Mouse (Mus musculus): ENCODE data around the gene Chrne. TPM values are rescaled to one million over a fixed set of nuclear protein-coding genes. Genes with fewer than 3 reads are reported as not detected.

Chrne gene
- polyA plus RNA-seq, 1 experiment from 2014 or later: not detected

GRCm38 (mm10) chr11:70641241-70641640 lies 22.2 kb upstream of the Chrne start:
- Histone ChIP-seq H3K9me3 (ENCODE audit: control insufficient read depth, low read depth, low read length) (no peaks in the 10 kb centered on the region), H3K9ac (replicated peaks; ENCODE audit: low read depth, low read length) (no peak overlapping the region), H3K4me3 (ENCODE audit: low read depth, low read length) (no peak overlapping the region), H3K27ac (ENCODE audit: low read length) (no peak overlapping the region), H3K27me3 (ENCODE audit: control insufficient read depth, insufficient read depth, low read length) (no peaks in the 10 kb centered on the region), H3K4me2 (replicated peaks; ENCODE audit: low read depth, low read length) (no peak overlapping the region), H3K4me1 (ENCODE audit: control insufficient read depth, insufficient read depth, low read length) (peaks cover 9% of the 10 kb centered on the region), H3K36me3 (ENCODE audit: control insufficient read depth, insufficient read depth, low read length) (peaks cover 17% of the 10 kb centered on the region; the same call in 1 of the 2 replicates)
- ATAC-seq (ENCODE audit: insufficient number of reproducible peaks, insufficient read depth, low FRiP score, low read depth): no peak
- WGBS: 83% methylated on average over 7 of the region's 7 CpGs

- Histone ChIP-seq H3K27me3 (ENCODE audit: control insufficient read depth, insufficient read depth, low read length) (no peaks in the 10 kb centered on the region), H3K4me3 (ENCODE audit: low read depth, low read length) (no peak overlapping the region), H3K9me3 (ENCODE audit: control insufficient read depth, low read depth, low read length) (no peaks in the 10 kb centered on the region), H3K4me2 (replicated peaks; ENCODE audit: low read depth, low read length) (no peak overlapping the region), H3K36me3 (ENCODE audit: control insufficient read depth, insufficient read depth, low read length) (peaks cover 10% of the 10 kb centered on the region; the same call in 1 of the 2 replicates), H3K27ac (ENCODE audit: low read length) (no peak overlapping the region), H3K4me1 (ENCODE audit: control insufficient read depth, insufficient read depth, low read length) (no peaks in the 10 kb centered on the region), H3K9ac (replicated peaks; ENCODE audit: low read depth, low read length) (no peak overlapping the region)
- WGBS: 87% methylated on average over 8 of the region's 8 CpGs
- no peak for ATAC-seq (ENCODE audit: insufficient number of reproducible peaks, insufficient read depth, low FRiP score, low read depth)
These were observed 21.0 kb upstream of the Chrne start for GRCm38 (mm10) chr11:70639976-70640375.

DNA sequence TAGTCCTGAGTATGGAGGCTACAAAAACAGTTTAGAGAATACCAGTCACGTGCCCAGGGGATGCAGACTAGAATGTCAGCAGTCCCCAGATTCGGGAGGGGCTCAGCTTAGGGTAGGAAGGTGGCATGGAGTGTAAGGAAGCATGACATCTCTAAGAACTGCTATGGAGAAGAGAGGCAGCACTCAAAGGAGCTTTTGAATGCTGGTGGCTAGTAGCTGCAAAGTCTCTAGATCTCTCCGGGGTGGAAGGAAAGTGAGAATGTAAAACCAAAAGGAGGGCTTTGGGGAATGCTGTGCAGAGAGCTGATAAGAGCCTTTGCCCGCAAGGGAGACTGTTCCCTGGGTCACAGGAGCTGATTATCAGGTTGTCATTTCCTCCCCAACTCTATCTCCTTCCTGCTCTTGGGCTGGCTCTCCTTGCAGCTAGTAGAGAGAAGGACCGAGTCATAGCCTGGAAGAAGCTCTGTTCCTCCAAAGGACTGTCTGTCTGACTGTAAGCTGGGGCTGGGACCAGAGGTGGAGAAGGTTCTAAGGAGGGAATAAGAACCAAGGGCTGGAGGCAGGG lies 19.8 kb upstream of the Chrne start, which contains the start of gene Gp1ba:
Gp1ba (plus strand) TSS at position 409 of the 565 bp plus-strand sequence.
- Histone ChIP-seq H3K9me3 (ENCODE audit: control insufficient read depth, low read depth, low read length) (no peaks in the 10 kb centered on the region), H3K27me3 (ENCODE audit: control insufficient read depth, insufficient read depth, low read length) (no peaks in the 10 kb centered on the region), H3K4me3 (ENCODE audit: low read depth, low read length) (no peak within 1 kb of the TSS), H3K36me3 (ENCODE audit: control insufficient read depth, insufficient read depth, low read length) (peaks cover 4% of the 10 kb centered on the region; the same call in 1 of the 2 replicates), H3K9ac (replicated peaks; ENCODE audit: low read depth, low read length) (no peak within 1 kb of the TSS), H3K27ac (ENCODE audit: low read length) (no peak within 1 kb of the TSS), H3K4me1 (ENCODE audit: control insufficient read depth, insufficient read depth, low read length) (no peaks in the 10 kb centered on the region), H3K4me2 (replicated peaks; ENCODE audit: low read depth, low read length) (no peak within 1 kb of the TSS)
- no peak for ATAC-seq (ENCODE audit: insufficient number of reproducible peaks, insufficient read depth, low FRiP score, low read depth)
- WGBS: 20% methylated on average over 5 of the region's 5 CpGs

- Histone ChIP-seq H3K4me3 (ENCODE audit: low read depth, low read length) (no peak overlapping the region), H3K9me3 (ENCODE audit: control insufficient read depth, low read depth, low read length) (no peaks in the 10 kb centered on the region), H3K4me1 (ENCODE audit: control insufficient read depth, insufficient read depth, low read length) (no peaks in the 10 kb centered on the region), H3K36me3 (ENCODE audit: control insufficient read depth, insufficient read depth, low read length) (peaks cover 4% of the 10 kb centered on the region; the same call in 1 of the 2 replicates), H3K9ac (replicated peaks; ENCODE audit: low read depth, low read length) (no peak overlapping the region), H3K27me3 (ENCODE audit: control insufficient read depth, insufficient read depth, low read length) (no peaks in the 10 kb centered on the region), H3K27ac (ENCODE audit: low read length) (no peak overlapping the region), H3K4me2 (replicated peaks; ENCODE audit: low read depth, low read length) (no peak overlapping the region)
- WGBS: 87% methylated on average over 1 of the region's 1 CpGs
- no peak for ATAC-seq (ENCODE audit: insufficient number of reproducible peaks, insufficient read depth, low FRiP score, low read depth)
These were observed 19.3 kb upstream of the Chrne start for GRCm38 (mm10) chr11:70638293-70638692.

- H3K4me1 ChIP-seq (ENCODE audit: control insufficient read depth, insufficient read depth, low read length): no peaks in the 10 kb centered on the region
- H3K36me3 ChIP-seq (ENCODE audit: control insufficient read depth, insufficient read depth, low read length): no peaks in the 10 kb centered on the region; the same call in 1 of the 2 replicates
- ATAC-seq (ENCODE audit: insufficient number of reproducible peaks, insufficient read depth, low FRiP score, low read depth): no peak
- 89% methylated on average over 1 of the region's 1 CpGs for WGBS
- no peak overlapping the region for H3K9ac ChIP-seq (replicated peaks; ENCODE audit: low read depth, low read length)
- H3K27ac ChIP-seq (ENCODE audit: low read length): no peak overlapping the region
- H3K9me3 ChIP-seq (ENCODE audit: control insufficient read depth, low read depth, low read length): no peaks in the 10 kb centered on the region
- H3K4me3 ChIP-seq (ENCODE audit: low read depth, low read length): no peak overlapping the region
- no peak overlapping the region for H3K4me2 ChIP-seq (replicated peaks; ENCODE audit: low read depth, low read length)
- no peaks in the 10 kb centered on the region for H3K27me3 ChIP-seq (ENCODE audit: control insufficient read depth, insufficient read depth, low read length)
These were observed 18.7 kb upstream of the Chrne start for GRCm38 (mm10) chr11:70637764-70638163.

GRCm38 (mm10) chr11:70635601-70636000 lies 16.6 kb upstream of the Chrne start:
- Histone ChIP-seq H3K36me3 (ENCODE audit: control insufficient read depth, insufficient read depth, low read length) (no peaks in the 10 kb centered on the region), H3K9me3 (ENCODE audit: control insufficient read depth, low read depth, low read length) (no peaks in the 10 kb centered on the region), H3K4me2 (replicated peaks; ENCODE audit: low read depth, low read length) (no peak overlapping the region), H3K9ac (replicated peaks; ENCODE audit: low read depth, low read length) (no peak overlapping the region), H3K27ac (ENCODE audit: low read length) (no peak overlapping the region), H3K4me3 (ENCODE audit: low read depth, low read length) (no peak overlapping the region), H3K27me3 (ENCODE audit: control insufficient read depth, insufficient read depth, low read length) (no peaks in the 10 kb centered on the region), H3K4me1 (ENCODE audit: control insufficient read depth, insufficient read depth, low read length) (no peaks in the 10 kb centered on the region)
- WGBS: 76% methylated on average over 4 of the region's 4 CpGs
- ATAC-seq (ENCODE audit: insufficient number of reproducible peaks, insufficient read depth, low FRiP score, low read depth): no peak

DNA sequence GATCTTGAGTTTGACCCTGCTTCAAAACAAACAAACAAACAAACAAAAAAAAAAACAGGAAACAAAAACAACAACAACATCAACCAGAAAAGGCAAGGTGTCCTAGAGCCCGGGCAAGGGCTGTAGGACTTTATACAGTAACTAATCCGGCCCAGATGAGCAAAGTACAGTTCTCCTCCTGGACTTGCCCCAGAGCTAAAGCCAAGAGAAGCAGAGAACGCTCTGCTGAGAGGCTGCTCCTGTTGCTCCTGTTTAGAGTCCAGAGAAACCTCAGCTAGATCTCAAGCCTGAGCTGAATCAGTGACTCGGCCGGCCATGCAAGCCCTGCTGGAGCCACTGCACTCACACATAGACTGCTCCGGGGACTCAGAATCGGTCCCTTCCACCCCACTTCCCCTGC lies 11.1 kb upstream of the Chrne start:
- Histone ChIP-seq H3K4me1 (ENCODE audit: control insufficient read depth, insufficient read depth, low read length) (no peaks in the 10 kb centered on the region), H3K4me2 (replicated peaks; ENCODE audit: low read depth, low read length) (no peak overlapping the region), H3K4me3 (ENCODE audit: low read depth, low read length) (no peak overlapping the region), H3K27ac (ENCODE audit: low read length) (no peak overlapping the region), H3K27me3 (ENCODE audit: control insufficient read depth, insufficient read depth, low read length) (no peaks in the 10 kb centered on the region), H3K36me3 (ENCODE audit: control insufficient read depth, insufficient read depth, low read length) (no peaks in the 10 kb centered on the region), H3K9me3 (ENCODE audit: control insufficient read depth, low read depth, low read length) (no peaks in the 10 kb centered on the region), H3K9ac (replicated peaks; ENCODE audit: low read depth, low read length) (no peak overlapping the region)
- 70% methylated on average over 7 of the region's 7 CpGs for WGBS
- no peak for ATAC-seq (ENCODE audit: insufficient number of reproducible peaks, insufficient read depth, low FRiP score, low read depth)

GRCm38 (mm10) chr11:70629557-70629956 lies 10.5 kb upstream of the Chrne start:
- Histone ChIP-seq H3K4me2 (replicated peaks; ENCODE audit: low read depth, low read length) (no peak overlapping the region), H3K9ac (replicated peaks; ENCODE audit: low read depth, low read length) (no peak overlapping the region), H3K27ac (ENCODE audit: low read length) (no peak overlapping the region), H3K4me3 (ENCODE audit: low read depth, low read length) (no peak overlapping the region), H3K4me1 (ENCODE audit: control insufficient read depth, insufficient read depth, low read length) (no peaks in the 10 kb centered on the region), H3K27me3 (ENCODE audit: control insufficient read depth, insufficient read depth, low read length) (no peaks in the 10 kb centered on the region), H3K9me3 (ENCODE audit: control insufficient read depth, low read depth, low read length) (no peaks in the 10 kb centered on the region), H3K36me3 (ENCODE audit: control insufficient read depth, insufficient read depth, low read length) (no peaks in the 10 kb centered on the region)
- ATAC-seq (ENCODE audit: insufficient number of reproducible peaks, insufficient read depth, low FRiP score, low read depth): no peak
- WGBS: 46% methylated on average over 5 of the region's 5 CpGs

GRCm38 (mm10) chr11:70628431-70628830 lies 9.4 kb upstream of the Chrne start:
- H3K4me2 ChIP-seq (replicated peaks; ENCODE audit: low read depth, low read length): no peak overlapping the region
- H3K27me3 ChIP-seq (ENCODE audit: control insufficient read depth, insufficient read depth, low read length): no peaks in the 10 kb centered on the region
- no peaks in the 10 kb centered on the region for H3K4me1 ChIP-seq (ENCODE audit: control insufficient read depth, insufficient read depth, low read length)
- no peak overlapping the region for H3K9ac ChIP-seq (replicated peaks; ENCODE audit: low read depth, low read length)
- no peaks in the 10 kb centered on the region for H3K9me3 ChIP-seq (ENCODE audit: control insufficient read depth, low read depth, low read length)
- 68% methylated on average over 2 of the region's 2 CpGs for WGBS
- H3K4me3 ChIP-seq (ENCODE audit: low read depth, low read length): no peak overlapping the region
- no peaks in the 10 kb centered on the region for H3K36me3 ChIP-seq (ENCODE audit: control insufficient read depth, insufficient read depth, low read length)
- ATAC-seq (ENCODE audit: insufficient number of reproducible peaks, insufficient read depth, low FRiP score, low read depth): no peak
- no peak overlapping the region for H3K27ac ChIP-seq (ENCODE audit: low read length)

Data from stomach, embryonic 14.5 days (tissue).